Mouse (Mus musculus): ENCODE results near the gene Slc4a1.

Slc4a1 gene

GRCm38 (mm10) chr11:102350981-102351523 is 15.0 kb downstream of the Slc4a1 start:
- DNase-seq (ENCODE audit: extremely low spot score, low spot score) = no peak

DNA sequence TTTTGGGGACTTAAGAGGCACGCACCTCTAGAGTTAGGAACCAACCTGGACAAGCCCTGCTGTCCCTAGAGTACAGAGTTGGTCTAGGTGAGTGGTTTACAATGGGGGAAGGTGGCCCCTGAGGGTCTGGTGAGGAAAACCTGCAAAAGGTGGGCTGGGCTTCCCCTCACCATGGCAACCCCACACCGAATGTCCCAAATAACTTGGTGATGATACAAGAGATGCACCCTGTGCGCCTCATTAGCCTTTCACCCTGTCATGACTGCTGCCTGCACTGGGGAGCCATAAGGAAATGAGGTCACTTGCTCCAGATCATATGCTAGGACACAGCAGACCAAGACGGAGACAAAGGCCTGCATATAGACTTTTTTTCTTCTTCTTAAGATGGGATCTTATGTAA is 15.6 kb downstream of the Slc4a1 start:
- DNase-seq (ENCODE audit: extremely low spot score, low spot score) = no peak

- DNase-seq (ENCODE audit: extremely low spot score, low spot score) = no peak
Measured at GRCm38 (mm10) chr11:102349189-102349954, 16.6 kb downstream of the Slc4a1 start.

DNA sequence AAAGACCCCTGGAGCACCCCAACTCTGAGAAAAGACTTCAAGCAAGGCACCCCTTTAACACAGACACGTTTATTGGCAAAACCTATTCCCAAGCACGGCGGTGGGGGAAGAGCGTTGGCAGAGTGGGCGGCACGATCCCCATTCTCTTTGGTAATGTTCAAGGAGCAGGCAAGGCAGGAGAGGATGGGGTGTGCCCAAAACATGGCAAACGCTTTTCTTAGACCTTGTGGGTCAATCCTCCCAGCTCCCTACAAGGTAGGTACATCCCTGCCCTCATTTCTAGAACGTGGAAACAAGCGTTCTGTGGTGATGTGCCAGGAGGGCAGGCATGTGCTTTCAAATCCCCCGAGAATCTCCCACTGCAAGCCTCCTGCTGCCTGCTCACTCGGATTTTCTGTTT is 17.2 kb downstream of the Slc4a1 start:
- no peak for DNase-seq (ENCODE audit: extremely low spot score, low spot score)

DNA sequence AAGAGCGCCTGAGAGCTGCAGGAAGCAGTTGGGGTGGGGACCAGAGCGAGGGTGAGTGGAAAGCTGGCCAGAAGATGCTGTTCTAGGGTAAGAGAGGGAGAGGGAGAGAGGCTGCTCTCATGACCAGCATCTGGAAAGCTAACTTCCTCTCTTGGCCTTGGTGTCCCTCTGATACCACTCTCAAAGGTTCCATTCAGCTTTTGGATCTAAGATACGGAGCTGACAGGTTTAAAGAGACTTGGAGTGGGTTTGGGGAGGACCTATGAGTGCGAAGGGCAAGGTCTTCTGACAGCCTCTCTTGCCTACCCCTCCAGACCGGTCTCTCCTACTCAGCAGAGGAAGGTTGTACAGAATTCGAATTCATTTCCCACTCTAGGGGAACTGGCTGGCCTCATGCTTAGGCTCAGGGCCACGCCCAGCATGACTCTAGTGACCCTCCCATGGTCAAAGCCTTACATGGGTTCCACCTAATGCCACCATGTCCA is 17.9 kb downstream of the Slc4a1 start:
- DNase-seq (ENCODE audit: extremely low spot score, low spot score) = no peak

GRCm38 (mm10) chr11:102347683-102348082 is 18.3 kb downstream of the Slc4a1 start:
- no peak for DNase-seq (ENCODE audit: extremely low spot score, low spot score)

- no peak for DNase-seq (ENCODE audit: extremely low spot score, low spot score)
Measured at GRCm38 (mm10) chr11:102346926-102347325, 19.1 kb downstream of the Slc4a1 start.

GRCm38 (mm10) chr11:102344458-102344857 is 21.5 kb downstream of the Slc4a1 start:
- DNase-seq (ENCODE audit: extremely low spot score, low spot score) = no peak

GRCm38 (mm10) chr11:102342742-102343141 is 23.3 kb downstream of the Slc4a1 start:
- no peak for DNase-seq (ENCODE audit: extremely low spot score, low spot score)

DNA sequence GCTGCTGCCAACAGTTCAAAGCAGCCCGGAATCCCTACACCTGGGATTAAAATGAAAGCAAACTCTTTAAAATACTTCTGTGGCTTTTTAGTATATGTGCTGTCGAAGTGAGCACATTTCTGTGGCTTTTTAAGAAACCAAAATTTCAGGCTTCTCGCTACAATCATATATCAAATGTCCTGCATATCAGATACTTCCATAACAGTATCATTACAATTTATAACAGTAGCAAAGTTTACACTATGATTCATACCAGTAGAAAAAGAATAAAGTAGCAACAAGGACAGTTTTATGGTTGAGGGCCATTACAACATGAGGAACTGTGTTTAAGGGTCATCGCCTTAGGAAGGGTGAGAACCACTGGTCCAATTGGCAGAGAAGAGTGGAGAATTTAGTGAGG is 24.9 kb downstream of the Slc4a1 start:
- no peak for DNase-seq (ENCODE audit: extremely low spot score, low spot score)

GRCm38 (mm10) chr11:102339624-102340023 is 26.4 kb downstream of the Slc4a1 start:
- DNase-seq (ENCODE audit: extremely low spot score, low spot score) = no peak

DNA sequence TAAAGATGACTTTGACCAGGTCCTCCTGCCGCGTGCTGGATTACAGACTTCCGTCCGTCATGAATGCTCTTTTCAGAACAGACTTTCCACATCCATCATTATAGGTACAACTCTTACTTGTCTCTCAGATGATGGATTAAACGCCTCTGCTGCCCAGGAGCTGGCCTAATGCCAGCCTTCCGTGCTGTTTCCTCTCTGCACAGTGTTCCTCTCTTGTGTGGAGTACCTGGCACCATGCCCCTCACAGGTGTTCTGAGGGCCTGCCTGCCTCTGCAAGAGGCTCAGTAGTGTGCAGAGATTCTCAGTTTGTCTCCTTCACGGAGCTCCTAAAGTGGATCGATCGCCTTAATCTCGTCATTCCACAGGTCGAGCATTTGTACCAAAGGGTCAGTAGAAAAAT is 26.8 kb downstream of the Slc4a1 start:
- no peak for DNase-seq (ENCODE audit: extremely low spot score, low spot score)

- DNase-seq (ENCODE audit: extremely low spot score, low spot score) = no peak
Measured at GRCm38 (mm10) chr11:102338561-102338960, 27.4 kb downstream of the Slc4a1 start.

DNA sequence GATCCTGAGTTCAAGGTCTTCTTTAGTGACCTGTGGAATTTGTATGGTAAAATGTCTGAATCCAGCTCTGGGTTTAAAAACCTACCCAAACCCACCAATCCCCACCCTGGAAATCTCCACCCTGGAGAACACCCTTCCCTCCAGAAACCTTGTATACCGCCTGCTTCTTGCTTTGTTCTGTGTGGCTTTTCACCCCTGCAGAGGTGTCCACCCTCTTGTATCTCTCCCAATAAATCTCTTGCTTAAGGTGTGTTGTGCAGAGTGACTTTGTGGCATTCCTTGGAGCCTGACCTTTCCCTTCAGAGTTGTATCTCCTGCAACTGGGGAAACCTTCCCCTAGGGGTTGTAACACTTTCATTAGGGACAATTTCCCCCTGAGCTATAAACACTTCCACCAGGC is 28.1 kb downstream of the Slc4a1 start:
- DNase-seq (ENCODE audit: extremely low spot score, low spot score) = no peak

DNA sequence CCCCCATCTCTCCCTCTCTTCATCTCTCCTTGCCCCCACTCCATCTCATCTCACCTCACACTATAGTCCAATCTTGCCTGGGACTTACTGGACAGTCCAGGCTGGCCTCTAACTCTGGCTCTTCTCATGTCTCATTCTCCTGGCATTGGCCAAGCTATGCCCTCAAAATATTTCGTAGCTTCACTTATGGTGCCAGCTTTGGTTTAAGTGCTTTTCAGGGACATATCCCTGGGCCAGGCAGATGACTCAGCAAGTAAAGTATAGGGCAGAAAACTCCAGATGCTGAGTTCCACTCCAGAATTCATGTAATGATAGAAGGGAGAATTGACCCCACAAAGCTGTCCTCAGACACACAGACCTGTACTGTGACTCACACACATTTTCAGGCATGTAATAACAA is 29.8 kb downstream of the Slc4a1 start:
- DNase-seq (ENCODE audit: extremely low spot score, low spot score) = no peak

DNA sequence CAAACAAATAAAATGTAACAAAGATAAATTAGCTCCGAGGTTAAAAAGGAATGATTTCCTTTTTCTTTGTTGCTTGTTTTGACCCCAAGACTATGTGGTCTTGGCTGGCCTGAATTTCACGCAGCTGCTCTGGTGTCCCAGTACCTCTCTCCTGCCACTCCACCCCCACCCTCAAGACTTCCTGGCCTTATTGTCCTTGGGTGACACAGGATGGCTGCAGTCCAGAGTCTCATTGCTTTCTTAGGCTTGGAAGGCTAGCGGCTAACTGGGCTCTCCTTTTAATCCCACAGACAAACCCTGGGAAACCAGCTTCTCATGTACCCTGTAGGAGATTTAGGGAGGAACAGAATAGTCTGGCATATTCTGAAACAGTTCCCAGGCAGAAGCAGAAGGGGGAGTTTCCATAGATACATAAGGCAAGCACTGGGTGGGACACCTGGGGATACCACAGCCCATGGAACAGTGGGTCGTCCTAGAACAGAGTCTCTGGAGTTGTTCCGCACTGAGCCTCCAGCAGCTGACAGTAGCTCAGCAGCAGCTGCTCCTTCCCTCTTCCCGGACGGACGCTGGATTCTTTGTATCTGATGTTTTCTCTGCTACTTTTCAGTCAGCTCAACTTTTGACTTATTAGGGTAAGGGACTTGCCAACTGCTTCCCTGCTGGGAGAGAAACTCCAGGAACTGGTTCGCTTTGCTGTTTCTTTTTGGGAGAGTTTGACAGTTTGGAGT is 30.9 kb downstream of the Slc4a1 start:
- DNase-seq (ENCODE audit: extremely low spot score, low spot score) = no peak

DNA sequence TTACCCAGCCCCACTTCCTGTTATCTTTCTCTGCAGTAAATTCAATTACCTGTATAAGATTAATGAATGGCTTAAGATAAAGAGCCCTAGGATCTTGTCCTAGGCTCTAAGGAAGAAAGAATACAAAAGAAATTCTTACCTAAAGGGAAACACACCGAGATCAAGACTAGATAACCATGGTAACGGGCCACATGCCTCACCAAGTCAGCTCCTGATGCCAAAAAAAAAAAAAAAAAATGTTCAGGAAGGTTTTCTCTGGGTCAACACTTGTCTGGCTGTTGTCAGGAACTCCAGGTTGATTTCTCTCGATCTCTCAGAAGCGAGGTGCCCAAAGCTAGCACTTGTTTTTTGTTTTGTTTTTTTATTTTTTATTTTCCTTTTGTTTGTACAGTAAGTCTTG is 32.0 kb downstream of the Slc4a1 start:
- DNase-seq (ENCODE audit: extremely low spot score, low spot score) = no peak

- DNase-seq (ENCODE audit: extremely low spot score, low spot score) = no peak
Measured at GRCm38 (mm10) chr11:102333061-102333460, 32.9 kb downstream of the Slc4a1 start.

GRCm38 (mm10) chr11:102331806-102332205 is 34.2 kb downstream of the Slc4a1 start:
- DNase-seq (ENCODE audit: extremely low spot score, low spot score) = no peak

DNA sequence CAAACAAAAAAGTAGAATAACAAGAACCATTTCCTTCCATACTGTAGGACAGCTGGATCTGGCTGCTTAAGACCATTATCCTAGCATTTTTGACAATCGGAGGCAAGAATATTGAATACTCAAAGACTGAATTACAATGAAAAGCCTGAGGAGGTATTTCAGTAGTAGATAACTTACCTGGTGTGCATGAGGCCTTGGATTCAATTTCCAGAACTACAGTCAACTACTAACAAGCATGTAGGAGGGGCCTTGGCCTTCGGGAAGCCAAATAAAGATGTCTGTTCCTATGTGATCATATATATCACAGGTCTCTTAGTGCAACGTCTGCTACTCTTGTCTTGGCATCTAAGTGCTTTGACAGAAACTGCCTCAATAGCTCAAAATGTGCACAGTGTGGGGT is 36.0 kb downstream of the Slc4a1 start:
- DNase-seq (ENCODE audit: extremely low spot score, low spot score) = no peak

GRCm38 (mm10) chr11:102329518-102329917 is 36.5 kb downstream of the Slc4a1 start:
- DNase-seq (ENCODE audit: extremely low spot score, low spot score) = no peak

GRCm38 (mm10) chr11:102327839-102328238 is 38.2 kb downstream of the Slc4a1 start:
- DNase-seq (ENCODE audit: extremely low spot score, low spot score) = no peak
